Mouse (Mus musculus) lung, postnatal 0 days (tissue): ENCODE measurements at regions not wholly inside any gene's neighbourhood (a gene's known extent, or its start where the extent isn't known, plus 50 kb on each side); places are given as distances from the start of the nearest gene placed in this dataset.

Source experiments
- CTCF ChIP-seq: IDR thresholded peaks from 2 replicates; pipeline ENCODE4 v1.5.1; 2016; ENCODE audit warnings: antibody characterized with exemption, mild to moderate bottlenecking
- EP300 ChIP-seq: IDR thresholded peaks from 2 replicates; pipeline ENCODE4 v1.6.1; 2016; ENCODE audit warnings: antibody characterized with exemption, mild to moderate bottlenecking, control low read depth

DNA sequence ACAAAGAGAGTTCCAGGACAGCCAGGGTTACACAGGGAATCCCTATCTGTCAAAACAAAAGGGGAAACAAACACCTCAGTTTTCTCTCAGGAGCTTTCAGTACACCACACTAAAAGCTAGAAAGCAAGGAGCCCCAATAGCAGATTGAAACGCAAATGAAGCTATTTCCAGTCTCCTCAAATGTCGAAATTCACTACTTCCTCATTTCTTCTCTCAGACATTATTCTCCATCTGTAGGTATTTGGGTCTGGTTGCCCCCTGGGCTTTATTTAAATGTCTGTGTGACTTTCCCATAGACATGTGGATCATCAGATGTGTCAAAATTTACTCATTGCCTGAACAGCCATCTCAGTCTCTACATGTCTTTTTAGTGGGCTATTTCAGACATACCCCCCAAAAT is 197.2 kb downstream of the Mycn start:
- TF ChIP-seq CTCF (no peak), EP300 (no peak)
